Mouse (Mus musculus) right cerebral cortex, adult 18-20 months (tissue): Measurements from ENCODE around the gene Ccdc130.
A peak's percentile ranks its signal among the peaks of the same experiment; 100 is the strongest.
"Not testable (repeated sequence)": the region's sequence is repeated elsewhere in the genome, so short reads cannot be mapped to it uniquely, and the experiment has no call there.

Source experiments
- DNase-seq: peaks from one replicate; pipeline ENCODE4 v3.0.0; 2022; ENCODE audit warnings: mixed read lengths

Gene Ccdc130

GRCm38 (mm10) chr8:84269950-84270773, at the start of gene Ccdc130:
Gene Ccdc130 (minus strand): TSS chr8:84270380.
- peak; percentile 100 for DNase-seq

GRCm38 (mm10) chr8:84308376-84308775, 38.2 kb upstream of the Ccdc130 start:
- no peak for DNase-seq

GRCm38 (mm10) chr8:84303951-84304350, 33.8 kb upstream of the Ccdc130 start:
- no peak for DNase-seq

GRCm38 (mm10) chr8:84297029-84297785, 27.0 kb upstream of the Ccdc130 start:
- DNase-seq = no peak

GRCm38 (mm10) chr8:84291688-84292087, 21.5 kb upstream of the Ccdc130 start:
- peak; percentile 35 for DNase-seq

- DNase-seq = no peak
These were observed 20.9 kb upstream of the Ccdc130 start for GRCm38 (mm10) chr8:84291086-84291485.

GRCm38 (mm10) chr8:84288892-84289291, 18.7 kb upstream of the Ccdc130 start:
- no peak for DNase-seq

- DNase-seq = not testable (repeated sequence)
These were observed 15.5 kb upstream of the Ccdc130 start for GRCm38 (mm10) chr8:84285665-84286064.

GRCm38 (mm10) chr8:84284608-84285063, 14.5 kb upstream of the Ccdc130 start:
- DNase-seq = peak; percentile 27

- DNase-seq = no peak
These were observed 10.6 kb upstream of the Ccdc130 start for GRCm38 (mm10) chr8:84280777-84281176.

- no peak for DNase-seq
These were observed 6.3 kb upstream of the Ccdc130 start for GRCm38 (mm10) chr8:84276447-84276846.

GRCm38 (mm10) chr8:84273968-84274367, 3.8 kb upstream of the Ccdc130 start:
- DNase-seq = no peak

- no peak for DNase-seq
These were observed 2.1 kb upstream of the Ccdc130 start for GRCm38 (mm10) chr8:84272302-84272701.

GRCm38 (mm10) chr8:84261098-84261497, 9.1 kb downstream of the Ccdc130 start:
- peak; percentile 42 for DNase-seq

GRCm38 (mm10) chr8:84256822-84257610, 13.2 kb downstream of the Ccdc130 start, which contains the start of gene Mri1:
Gene Mri1 (minus strand): TSS chr8:84257326.
- peak; percentile 81 for DNase-seq

- peak; percentile 24 for DNase-seq
These were observed 13.7 kb downstream of the Ccdc130 start for GRCm38 (mm10) chr8:84256458-84256821.

- no peak for DNase-seq
These were observed 14.3 kb downstream of the Ccdc130 start for GRCm38 (mm10) chr8:84255858-84256257.

GRCm38 (mm10) chr8:84249257-84250170, 20.7 kb downstream of the Ccdc130 start, which contains the start of gene D8Ertd738e:
Gene D8Ertd738e (minus strand): TSS chr8:84249719.
- DNase-seq = peak; percentile 92

GRCm38 (mm10) chr8:84241821-84242220, 28.4 kb downstream of the Ccdc130 start:
- DNase-seq = no peak

GRCm38 (mm10) chr8:84241167-84241566, 29.0 kb downstream of the Ccdc130 start:
- no peak for DNase-seq

GRCm38 (mm10) chr8:84237542-84238229, 32.5 kb downstream of the Ccdc130 start:
- DNase-seq = no peak
